Mouse (Mus musculus): Measurements from ENCODE around the gene Nod2. TPM values are rescaled to one million over a fixed set of nuclear protein-coding genes. Genes with fewer than 3 reads are reported as not detected.
"Not testable (repeated sequence)": the region's sequence is repeated elsewhere in the genome, so short reads cannot be mapped to it uniquely, and the experiment has no call there.

The Nod2 gene
- polyA plus RNA-seq, 1 experiment: not detected

GRCm38 (mm10) chr8:88648322-88648721, 1.2 kb downstream of the Nod2 start:
- peaks cover 40% of the 10 kb centered on the region for H3K4me1 ChIP-seq
- H3K27me3 ChIP-seq (replicated peaks): peaks cover 74% of the 10 kb centered on the region
- H3K9me3 ChIP-seq: peaks cover 5% of the 10 kb centered on the region
- peak overlapping the region; percentile 87 for H3K4me3 ChIP-seq (replicated peaks)
- no peak for TF ChIP-seq FLI1 (IDR thresholded peaks at IDR 0.05; ENCODE audit: low read length)
- TF ChIP-seq GATA1 (IDR thresholded peaks at IDR 0.05; ENCODE audit: borderline replicate concordance, low read length): no peak
- no peaks in the 10 kb centered on the region for H3K36me3 ChIP-seq (replicated peaks; ENCODE audit: low read length)

GRCm38 (mm10) chr8:88650016-88650708, 3.0 kb downstream of the Nod2 start:
- Histone ChIP-seq H3K4me1 (peaks cover 41% of the 10 kb centered on the region), H3K36me3 (replicated peaks; ENCODE audit: low read length) (no peaks in the 10 kb centered on the region)

GRCm38 (mm10) chr8:88651122-88651521, 4.0 kb downstream of the Nod2 start:
- H3K36me3 ChIP-seq (replicated peaks; ENCODE audit: low read length); H3K4me3 ChIP-seq (replicated peaks); H3K9me3 ChIP-seq: not testable (repeated sequence)
- H3K4me1 ChIP-seq: peaks cover 41% of the 10 kb centered on the region
- H3K27me3 ChIP-seq (replicated peaks): peaks cover 70% of the 10 kb centered on the region

More at GRCm38 (mm10) chr8:88650016-88650708, 3.0 kb downstream of the Nod2 start:
- Histone ChIP-seq H3K27me3 (replicated peaks) (peaks cover 74% of the 10 kb centered on the region), H3K9me3 (no peaks in the 10 kb centered on the region), H3K4me3 (replicated peaks) (peak overlapping the region; percentile 43)
- TF ChIP-seq GATA1 (IDR thresholded peaks at IDR 0.05; ENCODE audit: borderline replicate concordance, low read length) (no peak), FLI1 (IDR thresholded peaks at IDR 0.05; ENCODE audit: low read length) (no peak)

- H3K27me3 ChIP-seq (replicated peaks): peaks cover 39% of the 10 kb centered on the region
- H3K36me3 ChIP-seq (replicated peaks; ENCODE audit: low read length): no peaks in the 10 kb centered on the region
- no peaks in the 10 kb centered on the region for H3K9me3 ChIP-seq
- no peak overlapping the region for H3K4me3 ChIP-seq (replicated peaks)
- H3K4me1 ChIP-seq: peaks cover 14% of the 10 kb centered on the region
- TF ChIP-seq GATA1 (IDR thresholded peaks at IDR 0.05; ENCODE audit: borderline replicate concordance, low read length): no peak
- no peak for TF ChIP-seq FLI1 (IDR thresholded peaks at IDR 0.05; ENCODE audit: low read length)
Measured at GRCm38 (mm10) chr8:88655334-88655733, 8.2 kb downstream of the Nod2 start.

GRCm38 (mm10) chr8:88659873-88660272, 12.8 kb downstream of the Nod2 start:
- Histone ChIP-seq H3K36me3 (replicated peaks; ENCODE audit: low read length) (no peaks in the 10 kb centered on the region), H3K4me1 (peaks cover 27% of the 10 kb centered on the region; the same call in 1 of the 2 replicates)

GRCm38 (mm10) chr8:88662401-88662821, 15.3 kb downstream of the Nod2 start:
- Histone ChIP-seq H3K36me3 (replicated peaks; ENCODE audit: low read length) (no peaks in the 10 kb centered on the region), H3K9me3 (no peaks in the 10 kb centered on the region), H3K4me1 (peaks cover 30% of the 10 kb centered on the region), H3K4me3 (replicated peaks) (no peak overlapping the region), H3K27me3 (replicated peaks) (peaks cover 32% of the 10 kb centered on the region)
- TF ChIP-seq FLI1 (IDR thresholded peaks at IDR 0.05; ENCODE audit: low read length): no peak
- no peak for TF ChIP-seq GATA1 (IDR thresholded peaks at IDR 0.05; ENCODE audit: borderline replicate concordance, low read length)

More at GRCm38 (mm10) chr8:88659873-88660272, 12.8 kb downstream of the Nod2 start:
- Histone ChIP-seq H3K4me3 (replicated peaks) (no peak overlapping the region), H3K27me3 (replicated peaks) (peaks cover 33% of the 10 kb centered on the region), H3K9me3 (no peaks in the 10 kb centered on the region)
- TF ChIP-seq FLI1 (IDR thresholded peaks at IDR 0.05; ENCODE audit: low read length) (no peak), GATA1 (IDR thresholded peaks at IDR 0.05; ENCODE audit: borderline replicate concordance, low read length) (no peak)

GRCm38 (mm10) chr8:88664121-88664520, 17.0 kb downstream of the Nod2 start:
- Histone ChIP-seq H3K9me3 (no peaks in the 10 kb centered on the region), H3K36me3 (replicated peaks; ENCODE audit: low read length) (no peaks in the 10 kb centered on the region), H3K4me3 (replicated peaks) (no peak overlapping the region), H3K4me1 (peaks cover 42% of the 10 kb centered on the region), H3K27me3 (replicated peaks) (peaks cover 31% of the 10 kb centered on the region)
- no peak for TF ChIP-seq FLI1 (IDR thresholded peaks at IDR 0.05; ENCODE audit: low read length)
- TF ChIP-seq GATA1 (IDR thresholded peaks at IDR 0.05; ENCODE audit: borderline replicate concordance, low read length): no peak

GRCm38 (mm10) chr8:88664947-88665346, 17.8 kb downstream of the Nod2 start:
- Histone ChIP-seq H3K4me1 (peaks cover 42% of the 10 kb centered on the region), H3K9me3 (no peaks in the 10 kb centered on the region), H3K4me3 (replicated peaks) (no peak overlapping the region), H3K27me3 (replicated peaks) (peaks cover 32% of the 10 kb centered on the region), H3K36me3 (replicated peaks; ENCODE audit: low read length) (no peaks in the 10 kb centered on the region)
- TF ChIP-seq GATA1 (IDR thresholded peaks at IDR 0.05; ENCODE audit: borderline replicate concordance, low read length) (no peak), FLI1 (IDR thresholded peaks at IDR 0.05; ENCODE audit: low read length) (no peak)

- H3K4me3 ChIP-seq (replicated peaks): no peak overlapping the region
- H3K4me1 ChIP-seq: peaks cover 32% of the 10 kb centered on the region
- H3K27me3 ChIP-seq (replicated peaks): peaks cover 42% of the 10 kb centered on the region
- H3K9me3 ChIP-seq: no peaks in the 10 kb centered on the region
- TF ChIP-seq FLI1 (IDR thresholded peaks at IDR 0.05; ENCODE audit: low read length) (no peak), GATA1 (IDR thresholded peaks at IDR 0.05; ENCODE audit: borderline replicate concordance, low read length) (no peak)
- no peaks in the 10 kb centered on the region for H3K36me3 ChIP-seq (replicated peaks; ENCODE audit: low read length)
Measured at GRCm38 (mm10) chr8:88666435-88666834, 19.3 kb downstream of the Nod2 start.

GRCm38 (mm10) chr8:88668400-88669086, 21.4 kb downstream of the Nod2 start:
- Histone ChIP-seq H3K36me3 (replicated peaks; ENCODE audit: low read length) (no peaks in the 10 kb centered on the region), H3K27me3 (replicated peaks) (peaks cover 53% of the 10 kb centered on the region), H3K4me3 (replicated peaks) (peak overlapping the region; percentile 68), H3K9me3 (no peaks in the 10 kb centered on the region), H3K4me1 (peaks cover 20% of the 10 kb centered on the region)
- TF ChIP-seq GATA1 (IDR thresholded peaks at IDR 0.05; ENCODE audit: borderline replicate concordance, low read length): no peak
- TF ChIP-seq FLI1 (IDR thresholded peaks at IDR 0.05; ENCODE audit: low read length): no peak
